Mouse (Mus musculus) A20 (cell line): ENCODE results near the gene Gm17581.
A peak's percentile ranks its signal among the peaks of the same experiment; 100 is the strongest.

Experiments
- DNase-seq: peaks from one replicate; pipeline ENCODE4 v3.0.0-alpha.2; 2011; ENCODE audit warnings: low read depth, low spot score

Gene Gm17581

DNA sequence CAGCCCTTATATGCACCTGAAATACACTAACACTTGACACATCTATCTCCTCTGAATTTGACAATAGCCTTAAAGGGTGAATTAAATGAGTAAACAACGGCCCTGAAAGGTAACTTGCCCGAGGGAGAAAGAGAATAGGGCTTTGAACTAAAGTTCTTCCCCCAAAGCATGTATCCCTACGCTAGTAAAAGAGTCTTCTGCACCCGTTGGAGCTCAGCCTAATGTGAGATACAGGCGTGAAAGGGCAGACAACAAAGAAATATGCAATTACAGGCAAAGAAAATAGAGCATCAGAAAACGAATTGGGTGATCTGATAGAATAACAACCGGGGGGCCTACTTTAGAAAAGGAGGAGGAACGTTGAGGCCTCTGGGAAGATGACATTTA, 44.3 kb downstream of the Gm17581 start:
- no peak for DNase-seq

DNA sequence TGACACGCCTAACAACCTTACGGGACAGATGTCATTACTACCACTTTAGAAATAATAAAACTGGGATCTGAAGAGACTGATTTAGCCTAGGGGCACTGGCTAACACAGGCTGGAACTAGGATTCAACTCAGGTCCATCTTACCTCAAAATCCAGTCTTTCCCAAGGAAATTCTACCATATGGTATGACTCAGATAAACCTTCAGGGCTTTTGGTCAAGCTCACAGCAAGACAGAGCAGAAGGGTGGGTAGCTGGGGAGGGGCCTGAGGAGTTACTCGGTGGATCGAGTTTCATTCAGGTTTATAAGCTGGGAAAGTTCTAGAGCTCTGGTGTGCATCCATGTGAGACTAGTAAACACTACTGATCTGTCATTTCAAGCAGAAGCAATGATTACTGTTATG, 46.5 kb downstream of the Gm17581 start:
- DNase-seq = no peak

DNA sequence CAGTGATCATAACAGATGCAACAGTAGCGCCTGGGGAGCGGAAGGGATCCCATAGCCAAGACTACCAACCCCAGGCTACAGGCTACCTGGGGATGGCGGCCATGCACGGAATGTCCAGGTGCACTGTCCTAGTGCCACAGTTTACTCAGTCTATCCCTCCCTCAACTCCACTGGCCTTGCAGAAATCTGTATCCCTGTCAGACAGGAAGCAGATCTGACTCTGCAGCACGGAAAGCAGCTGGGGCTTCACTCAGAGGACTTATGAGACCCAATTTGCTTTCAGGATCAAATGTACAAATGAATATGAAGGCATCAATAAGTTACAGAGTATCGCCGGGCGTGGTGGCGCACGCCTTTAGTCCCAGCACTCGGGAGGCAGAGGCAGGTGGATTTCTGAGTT, 47.9 kb downstream of the Gm17581 start:
- DNase-seq = no peak

DNA sequence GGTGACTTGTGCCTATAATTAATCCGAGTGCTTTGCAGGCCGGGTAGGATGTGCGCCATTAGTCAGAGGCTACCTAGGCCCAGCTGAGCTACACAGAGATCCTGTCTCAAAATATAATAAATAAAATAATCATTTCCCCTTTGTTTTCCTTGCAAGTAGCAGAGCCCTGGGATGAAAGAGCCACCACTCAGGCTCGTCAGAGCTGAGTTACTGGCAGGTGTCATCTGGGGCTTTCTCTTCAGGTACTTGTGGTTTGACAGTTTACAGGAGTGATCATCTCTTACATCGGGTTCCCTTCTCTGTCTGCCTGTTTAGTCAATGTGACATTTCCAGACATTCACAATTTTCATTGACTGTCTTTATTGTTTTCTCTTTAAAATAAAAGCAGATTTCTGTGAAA, 49.1 kb downstream of the Gm17581 start:
- DNase-seq = peak; percentile 19
